Mouse (Mus musculus): ENCODE measurements at regions not wholly inside any gene's neighbourhood (a gene's known extent, or its start where the extent isn't known, plus 50 kb on each side); places are given as distances from the start of the nearest gene placed in this dataset.

DNA sequence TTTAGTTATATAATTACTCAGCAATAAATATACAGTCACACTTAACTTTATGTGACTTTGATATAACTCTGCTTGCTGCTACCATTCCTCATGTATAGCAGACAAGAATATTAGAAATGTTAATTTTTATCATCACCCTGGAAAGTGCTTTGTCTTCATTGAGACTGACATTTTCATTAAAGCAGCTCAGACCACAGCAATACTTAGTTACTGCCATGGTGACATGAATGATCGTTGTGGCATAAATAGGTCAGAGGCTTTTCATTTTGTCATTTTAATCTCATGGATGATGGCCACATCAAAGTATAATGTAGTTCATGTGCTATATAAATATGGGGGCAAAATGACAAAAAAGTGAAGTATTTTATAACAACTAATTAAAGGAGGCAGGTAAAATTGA lies 498.1 kb downstream of the Slc22a22 start:
- DNase-seq (ENCODE audit: low spot score in 2 of 2), result no peak

- DNase-seq (ENCODE audit: low spot score in 2 of 2), result no peak
Measured at GRCm38 (mm10) chr15:56975446-56976433, 501.7 kb downstream of the Slc22a22 start.

DNA sequence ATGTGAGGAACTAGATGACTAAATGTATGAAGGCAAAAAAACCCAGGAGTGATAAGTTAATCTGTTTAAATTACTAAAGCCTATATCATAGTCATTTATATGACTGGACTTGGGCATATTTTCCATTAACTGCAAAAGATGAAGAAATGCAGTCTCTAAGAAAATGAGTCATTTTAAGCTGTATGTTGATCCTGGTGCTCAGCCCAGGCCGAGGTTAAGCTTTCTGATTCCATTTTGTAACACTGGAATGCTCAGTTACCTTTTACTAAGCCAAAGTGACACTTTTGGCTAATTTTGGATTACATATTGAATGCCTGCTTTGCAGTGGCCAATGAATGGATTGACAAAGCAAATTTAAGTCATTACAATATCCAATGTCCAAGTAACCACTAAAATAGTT lies 507.3 kb downstream of the Slc22a22 start:
- no peak for DNase-seq (ENCODE audit: low spot score in 2 of 2)

DNA sequence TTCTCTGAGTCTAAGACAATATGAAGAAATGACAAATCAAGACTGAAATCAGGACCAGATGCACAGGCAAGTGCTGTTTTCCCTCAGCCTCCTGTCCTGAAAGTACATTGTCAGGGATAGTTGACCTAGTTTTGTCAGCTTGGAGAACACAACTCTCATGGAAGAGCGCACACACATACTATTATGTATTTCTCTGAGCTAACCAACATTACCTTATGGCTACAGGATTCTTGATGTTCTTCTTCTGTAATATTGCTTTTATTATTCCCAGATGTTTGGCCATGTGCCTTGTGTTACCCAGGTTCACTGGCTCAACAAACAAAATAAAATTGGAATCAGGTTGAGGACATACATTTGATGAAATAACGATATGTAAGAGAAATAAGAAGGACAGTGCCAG lies 521.1 kb downstream of the Slc22a22 start:
- DNase-seq (ENCODE audit: low spot score in 2 of 2), result no peak

GRCm38 (mm10) chr15:56952176-56952575 lies 525.2 kb downstream of the Slc22a22 start:
- DNase-seq (ENCODE audit: low spot score in 2 of 2), result no peak

DNA sequence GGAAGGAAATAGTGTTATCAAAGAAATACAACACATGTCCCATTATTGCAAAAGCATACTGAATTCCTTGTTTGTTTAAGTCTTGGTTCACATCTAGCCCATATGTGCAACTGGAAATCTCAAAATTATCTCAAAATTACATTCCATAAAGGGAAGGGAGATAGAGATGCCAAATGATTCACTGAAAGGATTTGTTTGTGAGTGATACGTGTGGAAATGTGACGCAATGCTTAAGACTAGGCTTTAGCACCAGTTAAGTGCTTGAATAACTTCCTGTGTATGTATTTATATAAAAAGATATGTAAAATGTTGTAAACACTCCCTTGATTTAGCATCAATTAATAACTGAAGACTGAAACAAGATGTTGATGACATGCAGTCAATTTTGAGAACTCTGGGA lies 526.6 kb downstream of the Slc22a22 start:
- DNase-seq (ENCODE audit: low spot score in 2 of 2), result no peak

DNA sequence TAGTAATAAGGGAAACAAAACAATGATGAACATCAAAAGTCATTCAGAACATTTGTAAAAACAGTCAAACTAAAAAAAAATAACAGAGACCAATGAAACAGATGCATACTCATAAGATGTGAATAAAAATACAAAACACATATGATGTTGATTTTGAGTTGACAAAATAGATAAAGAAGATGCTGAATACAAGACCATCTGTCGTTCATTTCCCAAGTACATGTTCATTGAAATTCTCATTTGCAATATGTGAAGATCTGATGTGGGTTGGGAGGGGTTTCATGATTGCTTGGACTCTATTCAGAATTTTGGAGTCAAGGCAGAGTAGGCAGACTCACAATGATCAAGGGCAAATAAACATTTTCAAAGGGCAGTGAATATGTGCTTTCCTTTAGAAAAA lies 536.5 kb downstream of the Slc22a22 start:
- no peak for DNase-seq (ENCODE audit: low spot score in 2 of 2)

- DNase-seq (ENCODE audit: low spot score in 2 of 2), result no peak
Measured at GRCm38 (mm10) chr15:56896553-56896952, 580.9 kb downstream of the Slc22a22 start.

DNA sequence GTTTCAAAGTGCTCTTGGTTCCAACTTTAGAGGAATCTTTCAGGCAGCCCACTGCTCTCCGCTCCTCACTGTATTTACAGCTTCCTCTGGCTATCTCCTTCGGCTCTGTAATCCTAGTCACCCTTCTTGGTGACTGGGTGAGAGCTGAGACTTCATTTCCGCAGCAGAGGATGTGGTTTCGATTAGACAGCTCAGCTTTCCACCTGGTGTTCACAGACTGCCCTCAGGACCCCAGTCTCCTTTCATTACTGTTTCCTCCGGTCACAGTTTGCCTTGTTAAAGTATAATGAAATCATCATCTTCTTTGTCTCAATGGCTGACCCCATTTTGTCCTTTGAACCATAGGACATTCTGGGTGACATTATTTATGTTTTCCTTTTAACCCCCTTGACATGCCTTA lies 595.9 kb downstream of the Slc22a22 start:
- DNase-seq (ENCODE audit: low spot score in 2 of 2), result no peak

DNA sequence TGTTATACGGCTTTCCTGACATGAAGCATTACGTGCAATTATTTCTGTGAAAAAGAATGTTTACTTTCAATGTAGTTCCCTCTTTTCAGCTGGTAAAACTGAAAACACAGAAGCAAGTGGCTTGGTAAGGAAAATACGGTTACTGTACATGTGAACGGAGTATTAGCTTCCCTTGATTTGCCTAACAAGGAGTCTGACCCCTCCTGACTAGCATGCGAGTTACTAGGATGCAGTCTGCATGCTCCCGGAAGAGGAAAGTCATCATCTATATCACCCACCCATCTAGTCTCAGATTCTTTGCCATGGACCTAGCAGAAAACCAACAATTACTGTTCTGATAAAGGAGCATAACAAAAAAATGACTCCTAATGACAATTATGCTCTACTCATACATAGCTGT lies 611.5 kb downstream of the Slc22a22 start:
- DNase-seq (ENCODE audit: low spot score in 2 of 2), result no peak

- no peak for DNase-seq (ENCODE audit: low spot score in 2 of 2)
Measured at GRCm38 (mm10) chr15:56865035-56865804, 612.2 kb downstream of the Slc22a22 start.

GRCm38 (mm10) chr15:56858627-56859334 lies 618.6 kb downstream of the Slc22a22 start:
- no peak for DNase-seq (ENCODE audit: low spot score in 2 of 2)

DNA sequence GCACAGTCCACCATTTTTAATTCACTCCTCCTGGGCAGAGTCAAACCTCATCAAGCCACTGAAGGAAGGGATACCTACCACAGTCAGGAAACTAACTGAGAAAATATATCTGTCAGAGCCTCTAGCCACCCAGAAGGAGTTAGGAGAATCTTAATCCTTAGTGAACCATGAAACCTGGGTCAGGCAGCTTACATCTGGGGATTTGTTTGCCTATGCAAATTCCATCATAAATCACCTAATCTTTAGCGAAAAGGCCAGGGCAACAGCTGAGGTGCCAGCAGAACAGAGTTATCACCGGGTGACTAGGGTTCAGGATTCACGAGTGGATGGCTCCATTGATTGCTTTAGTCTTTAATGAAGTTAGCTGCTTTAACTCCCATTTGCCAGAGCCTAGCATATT lies 619.3 kb downstream of the Slc22a22 start:
- DNase-seq (ENCODE audit: low spot score in 2 of 2), result no peak

GRCm38 (mm10) chr15:56856057-56856456 lies 621.4 kb downstream of the Slc22a22 start:
- peak; percentile 19 to 30 for DNase-seq (ENCODE audit: low spot score in 2 of 2)

DNA sequence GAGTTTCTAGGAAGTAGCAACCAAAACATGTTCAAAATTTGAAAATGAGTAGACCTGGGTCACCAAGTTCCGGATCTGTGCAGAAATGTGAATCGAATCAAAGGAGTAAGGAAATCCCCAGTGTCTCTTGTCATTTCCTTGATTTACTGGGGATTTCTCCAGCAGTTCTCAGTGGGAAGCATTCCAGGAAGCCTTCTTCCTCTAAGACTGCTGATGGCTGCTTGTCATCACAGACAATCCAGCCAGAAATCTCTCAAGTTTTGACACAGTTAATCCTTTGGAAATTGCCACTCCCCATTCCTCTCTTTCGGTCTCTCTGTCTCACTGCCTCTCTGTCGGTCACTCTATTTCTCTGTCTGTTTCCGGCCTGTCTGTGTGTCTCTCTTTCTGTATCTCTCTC lies 624.3 kb downstream of the Slc22a22 start:
- no peak for DNase-seq (ENCODE audit: low spot score in 2 of 2)

GRCm38 (mm10) chr15:56847469-56848128 lies 629.8 kb downstream of the Slc22a22 start:
- no peak for DNase-seq (ENCODE audit: low spot score in 2 of 2)

DNA sequence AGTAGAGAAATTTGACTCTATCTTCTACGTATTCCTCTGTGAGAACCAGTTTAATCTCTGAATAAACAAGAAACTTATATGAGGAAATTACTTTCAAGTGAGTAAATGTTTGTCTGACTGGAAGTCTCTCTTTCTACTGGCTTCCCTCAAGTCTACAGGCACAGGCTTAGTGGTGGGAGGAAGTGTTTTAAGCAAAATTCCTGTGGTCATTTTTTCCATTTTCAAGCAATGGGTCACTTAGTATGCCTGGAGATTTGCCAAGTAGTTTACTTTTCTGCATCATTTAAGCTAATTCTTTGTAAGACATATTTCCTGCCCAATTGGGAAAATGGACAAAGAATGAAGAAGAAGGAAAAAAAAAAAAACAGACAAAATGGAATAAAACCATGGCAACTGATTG lies 632.9 kb downstream of the Slc22a22 start:
- no peak for DNase-seq (ENCODE audit: low spot score in 2 of 2)

DNA sequence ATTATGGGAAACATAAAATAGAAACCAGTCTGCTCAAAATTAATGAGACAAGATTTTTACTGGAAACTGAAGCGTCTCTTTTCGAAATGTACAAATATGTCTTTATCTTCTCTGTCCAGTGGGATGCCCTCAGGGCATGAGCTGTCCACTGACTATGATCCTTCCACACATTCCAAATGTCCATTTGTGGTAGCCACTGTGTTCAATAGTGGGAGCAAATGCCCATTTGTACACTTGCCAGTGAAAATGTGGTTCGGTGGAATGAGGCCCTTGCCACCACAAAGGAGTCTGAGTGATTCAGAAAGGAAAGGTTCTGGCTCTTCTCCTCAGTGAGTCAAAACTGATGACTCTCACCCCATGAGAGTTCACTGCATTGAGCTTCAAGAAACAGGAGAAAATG lies 635.9 kb downstream of the Slc22a22 start:
- no peak for DNase-seq (ENCODE audit: low spot score in 2 of 2)

GRCm38 (mm10) chr15:56837292-56837691 lies 640.1 kb downstream of the Slc22a22 start:
- no peak for DNase-seq (ENCODE audit: low spot score in 2 of 2)

- no peak for DNase-seq (ENCODE audit: low spot score in 2 of 2)
Measured at GRCm38 (mm10) chr15:56834621-56835020, 642.8 kb downstream of the Slc22a22 start.

DNA sequence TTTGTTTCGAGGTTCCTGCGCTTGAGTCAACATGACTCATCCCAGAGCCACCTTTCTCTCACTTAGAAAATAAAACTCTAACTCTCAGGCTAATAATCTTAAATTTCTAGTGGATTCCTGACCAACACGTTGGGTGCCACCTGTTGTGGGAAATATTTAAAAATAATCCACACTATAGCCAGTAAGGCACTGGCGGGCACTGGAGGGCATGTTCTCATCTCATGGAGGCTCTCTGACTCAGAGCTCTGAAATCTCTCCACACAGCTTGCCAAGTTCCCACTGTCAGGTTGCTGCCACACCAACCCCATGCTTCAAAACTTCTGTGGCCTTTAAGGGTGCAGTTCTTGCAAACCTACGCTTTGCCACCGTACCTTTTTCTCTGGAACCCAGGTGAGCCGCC lies 644.8 kb downstream of the Slc22a22 start:
- no peak for DNase-seq (ENCODE audit: low spot score in 2 of 2)

Measured in frontal cortex, postnatal 25 days (tissue).